Mouse (Mus musculus) hindbrain, embryonic 14.5 days (tissue): ENCODE measurements around the gene Cyp4a31. TPM values are rescaled to one million over a fixed set of nuclear protein-coding genes. Genes with fewer than 3 reads are reported as not detected.
"Not testable (repeated sequence)": the region's sequence is repeated elsewhere in the genome, so short reads cannot be mapped to it uniquely, and the experiment has no call there.

ENCODE experiments used
- ATAC-seq: fragments of 200-750 bp; cut with Nextera tagmentation; 2 replicates; pipeline ENCODE4 v1.8.0; 2017; ENCODE audit warnings: moderate number of reproducible peaks, mild to moderate bottlenecking, moderate TSS enrichment, moderate library complexity; ENCODE audit not compliant: low FRiP score
- DNase-seq: peaks from one replicate; pipeline ENCODE4 v3.0.0-alpha.2; 2015; ENCODE audit warnings: low spot score
- H3K27ac ChIP-seq: fragments of 300-500 bp; sonication (generic); 2 replicates; pipeline ENCODE4 v1.5.1; 2014; ENCODE audit warnings: mild to moderate bottlenecking, moderate library complexity
- H3K27me3 ChIP-seq: fragments of 300-500 bp; sonication (generic); 2 replicates; pipeline ENCODE4 v1.6.1; 2014; ENCODE audit warnings: mild to moderate bottlenecking, low read length, mixed read lengths; ENCODE audit not compliant: control insufficient read depth, insufficient read depth
- H3K36me3 ChIP-seq: fragments of 300-500 bp; sonication (generic); replicated peaks from 2 replicates; pipeline ENCODE4 v1.6.1; 2014; ENCODE audit not compliant: control insufficient read depth, insufficient read depth
- H3K4me1 ChIP-seq: fragments of 300-500 bp; sonication (generic); replicated peaks from 2 replicates; pipeline ENCODE4 v1.6.1; 2014; ENCODE audit warnings: antibody characterized with exemption, low read length, mixed read lengths; ENCODE audit not compliant: control insufficient read depth, insufficient read depth
- H3K4me2 ChIP-seq: fragments of 300-500 bp; sonication (generic); replicated peaks from 2 replicates; pipeline ENCODE4 v1.6.1; 2014; ENCODE audit warnings: mild to moderate bottlenecking, moderate library complexity
- H3K4me3 ChIP-seq: fragments of 300-500 bp; sonication (generic); replicated peaks from 2 replicates; pipeline ENCODE4 v1.5.1; 2014; ENCODE audit warnings: mild to moderate bottlenecking, low read length
- H3K9ac ChIP-seq: fragments of 300-500 bp; sonication (generic); 2 replicates; pipeline ENCODE4 v1.6.1; 2014
- H3K9me3 ChIP-seq: fragments of 300-500 bp; sonication (generic); 2 replicates; pipeline ENCODE4 v1.6.1; 2016; ENCODE audit warnings: low read length; ENCODE audit not compliant: control insufficient read depth
- WGBS: fragments of 180-500 bp; shearing (Covaris S2); extraction: QIAGEN DNeasy Blood & Tissue Kit; methylation state at CpG from one replicate; pipeline ENCODE4 v1.1.7; 2014; 5-methylcytosine and 5-hydroxymethylcytosine counted together
- polyA plus RNA-seq: library from polyadenylated mRNA; unstranded; fragments of >200 nt; fragmentation: Nextera tagmentation; extraction: Ambion mirVana; gene quantifications from 2 replicates; pipeline ENCODE4 v1.2.1, GENCODE M21; 2014

Cyp4a31 gene
- polyA plus RNA-seq, 1 experiment from 2014 or later, result not detected

DNA sequence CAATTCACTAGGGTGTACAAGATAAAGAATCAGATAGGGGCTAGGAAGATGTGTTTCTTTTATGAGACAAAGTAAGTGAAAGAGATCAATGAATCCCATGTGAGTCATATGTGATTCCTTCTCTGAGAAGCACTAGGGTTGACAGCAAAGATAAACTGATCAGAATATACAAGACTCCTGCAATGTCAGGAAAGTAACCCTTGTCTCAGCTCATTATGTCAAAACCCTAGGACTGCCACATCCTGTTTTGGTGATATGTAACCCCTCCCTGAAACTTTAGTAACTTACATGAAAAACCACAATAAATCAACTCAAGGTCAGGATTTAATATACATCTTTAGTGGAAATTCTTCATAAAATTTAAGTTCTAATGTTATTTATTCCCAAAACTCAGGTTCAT is 50.6 kb downstream of the Cyp4a31 start:
- Histone ChIP-seq H3K9ac (no peak overlapping the region), H3K4me1 (no peaks in the 10 kb centered on the region), H3K36me3 (no peaks in the 10 kb centered on the region), H3K4me2 (no peak overlapping the region), H3K4me3 (no peak overlapping the region), H3K27ac (no peak overlapping the region), H3K9me3 (no peaks in the 10 kb centered on the region), H3K27me3 (no peaks in the 10 kb centered on the region)
- DNase-seq (no peak), ATAC-seq (no peak)

DNA sequence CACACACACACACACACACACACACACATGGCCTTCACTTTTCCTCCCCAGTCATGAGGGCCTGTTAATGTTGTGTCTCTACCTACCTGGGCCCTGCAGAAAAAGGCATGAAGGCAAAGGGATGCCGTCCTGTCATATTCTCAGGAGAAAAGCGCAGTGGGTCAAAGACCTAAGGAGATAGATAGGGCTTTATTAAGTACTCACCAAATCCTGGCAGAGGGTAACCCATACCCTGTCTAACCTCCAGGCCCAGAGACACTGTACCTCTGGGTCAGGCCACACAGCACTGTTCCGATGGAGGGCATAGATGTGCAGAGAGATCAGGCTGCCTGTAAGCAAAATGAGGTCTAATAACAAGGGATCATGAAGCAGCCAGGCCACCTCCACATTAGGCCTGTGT is 62.1 kb downstream of the Cyp4a31 start:
- H3K36me3 ChIP-seq, H3K4me2 ChIP-seq, H3K9me3 ChIP-seq, H3K4me1 ChIP-seq, ATAC-seq, H3K27me3 ChIP-seq, H3K9ac ChIP-seq, H3K4me3 ChIP-seq, H3K27ac ChIP-seq, DNase-seq: not testable (repeated sequence)
- WGBS, result 93% methylated on average over 3 of the region's 3 CpGs

Other genes starting within 250 kb of the Cyp4a31 start
- not detected in 2 replicates for gene Cyp4a12b, start 152.0 kb upstream of the Cyp4a31 start, polyA plus RNA-seq
- gene Cyp4a30b, start 111.0 kb upstream of the Cyp4a31 start, polyA plus RNA-seq, result not detected in 2 replicates
- gene Cyp4a14, start 67.5 kb upstream of the Cyp4a31 start, polyA plus RNA-seq, result not detected in 2 replicates
- gene Cyp4a10, start 45.4 kb upstream of the Cyp4a31 start, polyA plus RNA-seq, result not detected in 2 replicates
- not detected in 2 replicates for gene Cyp4a32, start 37.3 kb downstream of the Cyp4a31 start, polyA plus RNA-seq
- gene Cyp4b1, start 84.1 kb downstream of the Cyp4a31 start, polyA plus RNA-seq, result 0.99 and 1.9 TPM in 2 replicates
- 23.9 and 25.5 TPM in 2 replicates for gene Efcab14, start 174.1 kb downstream of the Cyp4a31 start, polyA plus RNA-seq
- gene Tex38, start 217.4 kb downstream of the Cyp4a31 start, polyA plus RNA-seq, result 0.27 and 0.33 TPM in 2 replicates
- 40.9 and 45.6 TPM in 2 replicates for gene Atpaf1, start 221.2 kb downstream of the Cyp4a31 start, polyA plus RNA-seq